11 mouse cellular contexts compared by ENCODE assay signal in the genomic region with DNA sequence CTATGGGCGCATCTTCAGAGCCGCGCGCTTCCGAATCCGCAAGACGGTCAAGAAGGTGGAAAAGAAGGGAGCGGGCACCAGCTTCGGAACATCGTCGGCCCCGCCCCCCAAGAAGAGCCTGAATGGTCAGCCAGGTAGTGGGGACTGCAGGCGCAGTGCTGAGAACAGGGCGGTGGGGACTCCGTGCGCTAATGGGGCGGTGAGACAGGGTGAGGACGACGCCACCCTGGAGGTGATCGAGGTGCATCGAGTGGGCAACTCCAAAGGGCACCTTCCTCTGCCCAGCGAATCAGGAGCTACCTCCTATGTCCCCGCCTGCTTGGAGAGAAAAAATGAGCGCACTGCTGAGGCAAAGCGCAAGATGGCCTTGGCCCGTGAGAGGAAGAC. TPM values are rescaled to one million over a fixed set of nuclear protein-coding genes. Genes with fewer than 3 reads are reported as not detected.
DNase-seq lines count a peak whose midpoint lies in the region; ATAC-seq and TF ChIP-seq lines count a peak whose summit lies in the region.
"Had no signal": no experiment of that assay in that cellular context is flagged by ENCODE, and none has a peak within 500 bp of the region (broad histone marks: within the 10 kb centered on the region; RNA-seq: fewer than 3 reads in every experiment).

No protein-coding gene starts in this region.

- H3K4me2 ChIP-seq in hindbrain, embryonic 16.5 days (ENCODE audit: low read length): peak overlapping the region; percentile 93
- no peak overlapping the region for H3K4me2 ChIP-seq in kidney, embryonic 15.5 days
- no peak overlapping the region for H3K4me2 ChIP-seq in kidney, embryonic 16.5 days (replicated peaks; ENCODE audit: low read depth, low read length)

- no peak for TF ChIP-seq CTCF in thymus, adult 2 months (IDR thresholded peaks at IDR 0.05; ENCODE audit: borderline replicate concordance, control insufficient read depth, extremely low read depth, insufficient read depth, low read length, poor library complexity)

- DNase-seq in cerebellum, postnatal 4 days (ENCODE audit: low spot score in 2 of 2): peak; percentile 14 to 20
- peak; percentile 5 for DNase-seq in thymus, postnatal 4 days
- DNase-seq in thymus, adult 2 months: no peak
- DNase-seq in ovary, postnatal 10 days (ENCODE audit: low spot score): no peak
- DNase-seq: heart, adult 11 months; lung, postnatal 10 days had no signal

- no peak for ATAC-seq in cerebellum, adult (ENCODE audit: insufficient number of reproducible peaks, low FRiP score, low TSS enrichment)
- peak; percentile 69 for ATAC-seq in hindbrain, embryonic 16.5 days
- ATAC-seq in kidney, embryonic 15.5 days (replicated peaks; ENCODE audit: low FRiP score): no peak; the same call in 1 of the 2 replicates
- no peak for ATAC-seq in kidney, embryonic 16.5 days (ENCODE audit: low FRiP score, low TSS enrichment)
- ATAC-seq: intestine, embryonic 16.5 days had no signal

- H3K9me3 ChIP-seq in hindbrain, embryonic 16.5 days (ENCODE audit: control insufficient read depth, low read length): no peaks in the 10 kb centered on the region
- H3K9me3 ChIP-seq in kidney, embryonic 15.5 days (replicated peaks): no peaks in the 10 kb centered on the region
- H3K9me3 ChIP-seq in kidney, embryonic 16.5 days (ENCODE audit: low read length): no peaks in the 10 kb centered on the region

- H3K4me3 ChIP-seq in thymus, adult 2 months (ENCODE audit: control insufficient read depth, insufficient read depth, low read length): no peak overlapping the region
- peak overlapping the region; percentile 59 for H3K4me3 ChIP-seq in hindbrain, embryonic 16.5 days (ENCODE audit: low read length)
- H3K4me3 ChIP-seq in kidney, embryonic 15.5 days (replicated peaks): no peak overlapping the region
- no peak overlapping the region for H3K4me3 ChIP-seq in kidney, embryonic 16.5 days (ENCODE audit: low read length)

- no peaks in the 10 kb centered on the region for H3K36me3 ChIP-seq in thymus, adult 2 months (ENCODE audit: control insufficient read depth, insufficient read depth, low read length)
- no peaks in the 10 kb centered on the region for H3K36me3 ChIP-seq in hindbrain, embryonic 16.5 days (ENCODE audit: control insufficient read depth, insufficient read depth, low read length)
- no peaks in the 10 kb centered on the region for H3K36me3 ChIP-seq in kidney, embryonic 15.5 days
- H3K36me3 ChIP-seq in kidney, embryonic 16.5 days (ENCODE audit: insufficient read depth, low read length): no peaks in the 10 kb centered on the region

- H3K27me3 ChIP-seq in thymus, adult 2 months (ENCODE audit: control insufficient read depth, insufficient read depth, low read length): 0 out of 2 replicates have a peak, but pooled peaks cover 2% of the 10 kb centered on the region
- H3K27me3 ChIP-seq in hindbrain, embryonic 16.5 days (replicated peaks; ENCODE audit: control insufficient read depth, insufficient read depth, low read length): peaks cover 13% of the 10 kb centered on the region
- H3K27me3 ChIP-seq in kidney, embryonic 15.5 days: peaks cover 52% of the 10 kb centered on the region
- H3K27me3 ChIP-seq in kidney, embryonic 16.5 days (ENCODE audit: insufficient read depth, low read length): peaks cover 46% of the 10 kb centered on the region

- peak overlapping the region; percentile 62 for H3K9ac ChIP-seq in hindbrain, embryonic 16.5 days (ENCODE audit: low read depth, low read length)
- no peak overlapping the region for H3K9ac ChIP-seq in kidney, embryonic 15.5 days
- no peak overlapping the region for H3K9ac ChIP-seq in kidney, embryonic 16.5 days (replicated peaks; ENCODE audit: low read length)

- no peaks in the 10 kb centered on the region for H3K4me1 ChIP-seq in thymus, adult 2 months (replicated peaks; ENCODE audit: control insufficient read depth, insufficient read depth, low read length)
- peaks cover 4% of the 10 kb centered on the region; the same call in 1 of the 2 replicates for H3K4me1 ChIP-seq in hindbrain, embryonic 16.5 days (ENCODE audit: control insufficient read depth, insufficient read depth, low read depth, low read length)
- H3K4me1 ChIP-seq in kidney, embryonic 15.5 days: no peaks in the 10 kb centered on the region
- no peaks in the 10 kb centered on the region for H3K4me1 ChIP-seq in kidney, embryonic 16.5 days (ENCODE audit: insufficient read depth, low read length)

- WGBS in thymus, adult 2 months: 10% methylated on average over 26 of the region's 26 CpGs
- WGBS in hindbrain, embryonic 16.5 days: under 1% methylated on average over 26 of the region's 26 CpGs
- WGBS in kidney, embryonic 15.5 days: 2% methylated on average over 26 of the region's 26 CpGs
- under 1% methylated on average over 26 of the region's 26 CpGs for WGBS in kidney, embryonic 16.5 days

- H3K27ac ChIP-seq in thymus, adult 2 months (ENCODE audit: control insufficient read depth, insufficient read depth, low read length): no peak overlapping the region
- no peak overlapping the region for H3K27ac ChIP-seq in hindbrain, embryonic 16.5 days (ENCODE audit: low read depth, low read length)
- H3K27ac ChIP-seq in kidney, embryonic 15.5 days: no peak overlapping the region
- H3K27ac ChIP-seq in kidney, embryonic 16.5 days (ENCODE audit: low read length): no peak overlapping the region

- no peak for TF ChIP-seq POLR2A in thymus, adult 2 months (IDR thresholded peaks at IDR 0.05; ENCODE audit: control insufficient read depth, extremely low read depth, insufficient read depth, low read length, poor library complexity)

RNA-seq across cellular contexts. Expression of gene Htr1a, which starts 1.4 kb away (rescaled TPM):
- 0.04 TPM in 2 replicates for polyA plus RNA-seq in thymus, adult 2 months (2012; rRNA removed)
- polyA plus RNA-seq in hindbrain, embryonic 16.5 days (2015; fragmentation: Nextera tagmentation; extraction: Ambion mirVana): 6.0 and 6.1 TPM in 2 replicates
- 0.04 TPM in 1 of 2 replicates, not detected in the other for polyA plus RNA-seq in kidney, embryonic 15.5 days (2015; fragmentation: Nextera tagmentation; extraction: Ambion mirVana)
- not detected in 2 replicates for polyA plus RNA-seq in kidney, embryonic 16.5 days (2015; fragmentation: Nextera tagmentation; extraction: Ambion mirVana)
- polyA plus RNA-seq: intestine, embryonic 16.5 days had no signal

Comparison
In these comparisons a context has a peak if more than half of its experiments do, and no peak if none do; other contexts are left out.
1. DNase-seq: peak in cerebellum, postnatal 4 days (2 of 2) and thymus, postnatal 4 days (single experiment); none in thymus, adult 2 months (single experiment) and ovary, postnatal 10 days (single experiment).